Mouse (Mus musculus) midbrain, embryonic 14.5 days (tissue): ENCODE data around the gene Tmem176b. TPM values are rescaled to one million over a fixed set of nuclear protein-coding genes. Genes with fewer than 3 reads are reported as not detected.

ENCODE experiments used
- ATAC-seq: fragments of 200-750 bp; cut with Nextera tagmentation; 2 replicates; pipeline ENCODE4 v1.8.0; 2017; ENCODE audit warnings: moderate number of reproducible peaks, moderate library complexity; ENCODE audit not compliant: low FRiP score, low TSS enrichment
- DNase-seq: peaks from one replicate; pipeline ENCODE4 v3.0.0-alpha.2; 2015
- H3K27ac ChIP-seq: fragments of 300-500 bp; sonication (generic); replicated peaks from 2 replicates; pipeline ENCODE4 v1.5.1; 2014; ENCODE audit warnings: mild to moderate bottlenecking, low read depth, low read length, moderate library complexity
- H3K27me3 ChIP-seq: fragments of 300-500 bp; sonication (generic); 2 replicates; pipeline ENCODE4 v1.6.1; 2014; ENCODE audit warnings: low read length, control low read depth, mixed read lengths; ENCODE audit not compliant: control insufficient read depth, insufficient read depth
- H3K36me3 ChIP-seq: fragments of 300-500 bp; sonication (generic); 2 replicates; pipeline ENCODE4 v1.6.1; 2014; ENCODE audit warnings: low read length, control low read depth; ENCODE audit not compliant: control insufficient read depth, insufficient read depth
- H3K4me1 ChIP-seq: fragments of 300-500 bp; sonication (generic); 2 replicates; pipeline ENCODE4 v1.6.1; 2014; ENCODE audit warnings: mild to moderate bottlenecking, antibody characterized with exemption, low read length, control low read depth; ENCODE audit not compliant: control insufficient read depth, insufficient read depth
- H3K4me2 ChIP-seq: fragments of 300-500 bp; sonication (generic); 2 replicates; pipeline ENCODE4 v1.6.1; 2014; ENCODE audit warnings: mild to moderate bottlenecking, low read length, moderate library complexity
- H3K4me3 ChIP-seq: fragments of 300-500 bp; sonication (generic); replicated peaks from 2 replicates; pipeline ENCODE4 v1.5.1; 2014; ENCODE audit warnings: low read depth, low read length
- H3K9ac ChIP-seq: fragments of 300-500 bp; sonication (generic); replicated peaks from 2 replicates; pipeline ENCODE4 v1.6.1; 2014; ENCODE audit warnings: mild to moderate bottlenecking, low read length, moderate library complexity
- H3K9me3 ChIP-seq: fragments of 300-500 bp; sonication (generic); 2 replicates; pipeline ENCODE4 v1.6.1; 2016; ENCODE audit warnings: low read length, control low read depth, mixed read lengths; ENCODE audit not compliant: control insufficient read depth
- WGBS: fragments of 180-500 bp; shearing (Covaris S2); extraction: QIAGEN DNeasy Blood & Tissue Kit; methylation state at CpG from one replicate; pipeline ENCODE4 v1.1.7; 2014; 5-methylcytosine and 5-hydroxymethylcytosine counted together
- polyA plus RNA-seq: library from polyadenylated mRNA; unstranded; fragments of >200 nt; fragmentation: Nextera tagmentation; extraction: Ambion mirVana; gene quantifications from 2 replicates; pipeline ENCODE4 v1.2.1, GENCODE M21; 2014

Gene Tmem176b
- polyA plus RNA-seq, 1 experiment from 2014 or later, result 96.7 TPM

DNA sequence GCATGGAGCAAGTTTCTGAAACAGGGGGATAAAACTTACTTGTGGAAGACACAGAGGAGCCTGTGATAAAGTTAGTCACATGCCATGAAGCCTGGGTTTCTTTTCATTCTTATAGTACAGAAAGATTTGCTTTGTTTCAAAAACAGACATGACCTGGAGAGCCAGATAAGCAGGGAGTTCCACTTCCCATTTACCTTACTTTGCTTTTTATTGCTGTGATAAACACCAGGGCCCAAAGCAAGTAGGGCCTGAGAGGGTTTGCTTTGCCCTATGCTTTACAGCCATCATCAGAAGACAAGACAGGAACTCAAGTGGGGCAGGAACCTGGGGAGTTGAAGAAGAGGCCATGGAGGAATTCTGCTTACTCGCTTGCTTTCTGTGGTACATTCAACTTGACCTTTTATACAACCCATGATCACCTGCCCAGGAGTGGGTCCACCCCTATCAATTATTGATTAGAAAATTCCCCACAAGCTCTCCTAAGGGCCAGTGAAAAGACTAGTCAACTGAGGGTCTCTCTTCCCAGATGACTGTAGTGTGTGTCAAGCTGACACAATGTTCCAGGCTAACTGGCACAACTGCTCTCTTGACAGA, 24.0 kb upstream of the Tmem176b start:
- 91% methylated on average over 1 of the region's 1 CpGs for WGBS
- no peak overlapping the region for H3K4me3 ChIP-seq
- no peak overlapping the region for H3K27ac ChIP-seq
- peaks cover 7% of the 10 kb centered on the region for H3K4me1 ChIP-seq
- DNase-seq, result no peak
- H3K4me2 ChIP-seq, result no peak overlapping the region
- no peak for ATAC-seq
- no peaks in the 10 kb centered on the region for H3K27me3 ChIP-seq
- no peaks in the 10 kb centered on the region for H3K9me3 ChIP-seq
- H3K36me3 ChIP-seq, result no peaks in the 10 kb centered on the region
- no peak overlapping the region for H3K9ac ChIP-seq

DNA sequence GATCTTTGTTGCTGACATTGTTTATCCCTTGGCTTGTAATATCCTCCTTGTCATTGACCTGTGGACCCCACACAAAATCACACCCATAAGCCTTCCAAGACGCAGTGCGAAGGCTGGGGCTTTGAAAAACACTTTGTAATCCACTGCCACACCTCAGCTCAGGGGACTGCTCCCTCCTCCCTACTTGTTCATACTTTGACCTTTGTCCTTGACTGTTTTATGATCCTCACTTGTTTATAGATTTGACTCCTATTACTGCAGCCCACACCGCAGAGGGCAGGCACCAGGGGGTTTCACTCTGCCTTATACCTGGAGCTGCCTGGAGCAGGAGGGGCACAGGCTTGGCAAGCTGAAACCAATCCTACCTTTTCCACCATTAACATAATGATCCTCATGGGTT, 23.4 kb upstream of the Tmem176b start:
- Histone ChIP-seq H3K27me3 (no peaks in the 10 kb centered on the region), H3K36me3 (no peaks in the 10 kb centered on the region), H3K4me1 (peaks cover 7% of the 10 kb centered on the region), H3K4me2 (no peak overlapping the region), H3K4me3 (no peak overlapping the region), H3K27ac (no peak overlapping the region), H3K9me3 (no peaks in the 10 kb centered on the region), H3K9ac (no peak overlapping the region)
- WGBS, result 52% methylated on average over 3 of the region's 3 CpGs
- no peak for DNase-seq
- no peak for ATAC-seq

DNA sequence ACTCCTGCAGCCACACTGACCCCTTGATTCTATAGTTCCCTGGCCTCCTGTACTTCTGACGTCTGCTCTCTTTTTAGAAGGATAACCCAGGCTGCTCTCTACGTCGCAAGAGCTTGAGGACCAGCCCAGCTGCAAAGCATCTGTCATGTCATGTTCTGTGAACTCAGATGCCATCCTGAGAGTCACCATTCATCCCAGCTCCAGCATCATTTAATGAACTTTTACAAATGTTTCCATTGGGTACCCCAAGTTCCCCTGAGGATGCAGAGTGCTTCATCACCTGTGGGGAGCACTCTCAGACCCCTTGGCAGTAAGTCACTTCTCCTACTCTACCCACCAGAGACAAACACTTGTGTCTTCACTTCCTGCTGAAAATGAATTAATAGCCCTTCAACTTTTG, 22.9 kb upstream of the Tmem176b start:
- H3K36me3 ChIP-seq, result no peaks in the 10 kb centered on the region
- no peaks in the 10 kb centered on the region for H3K9me3 ChIP-seq
- H3K27ac ChIP-seq, result no peak overlapping the region
- H3K4me3 ChIP-seq, result no peak overlapping the region
- ATAC-seq (no peak), DNase-seq (no peak)
- 60% methylated on average over 3 of the region's 3 CpGs for WGBS
- H3K27me3 ChIP-seq, result no peaks in the 10 kb centered on the region
- peaks cover 7% of the 10 kb centered on the region for H3K4me1 ChIP-seq
- no peak overlapping the region for H3K4me2 ChIP-seq
- no peak overlapping the region for H3K9ac ChIP-seq

DNA sequence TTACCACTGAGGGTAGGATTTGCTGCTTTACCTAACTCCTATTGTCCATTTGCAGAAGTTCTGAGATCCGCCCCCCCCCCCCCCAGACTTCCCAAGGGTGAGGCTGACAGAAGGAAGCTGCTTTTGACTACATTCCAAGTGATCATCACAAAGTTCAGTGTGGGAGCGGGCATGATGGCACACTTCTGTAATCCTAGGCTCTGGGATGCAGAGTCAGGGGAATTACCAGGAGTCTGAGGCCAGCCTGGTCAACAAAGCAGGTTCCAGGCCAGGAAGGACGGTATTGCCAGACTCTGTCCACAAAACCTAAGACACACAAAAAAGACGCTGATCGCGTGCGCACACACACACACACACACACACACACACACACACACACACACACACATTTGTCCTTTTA, 22.2 kb upstream of the Tmem176b start:
- Histone ChIP-seq H3K4me1 (peaks cover 7% of the 10 kb centered on the region), H3K4me2 (no peak overlapping the region), H3K9me3 (no peaks in the 10 kb centered on the region), H3K9ac (no peak overlapping the region), H3K4me3 (no peak overlapping the region), H3K27me3 (no peaks in the 10 kb centered on the region), H3K36me3 (no peaks in the 10 kb centered on the region), H3K27ac (no peak overlapping the region)
- DNase-seq (no peak), ATAC-seq (no peak)
- 91% methylated on average over 7 of the region's 7 CpGs for WGBS

DNA sequence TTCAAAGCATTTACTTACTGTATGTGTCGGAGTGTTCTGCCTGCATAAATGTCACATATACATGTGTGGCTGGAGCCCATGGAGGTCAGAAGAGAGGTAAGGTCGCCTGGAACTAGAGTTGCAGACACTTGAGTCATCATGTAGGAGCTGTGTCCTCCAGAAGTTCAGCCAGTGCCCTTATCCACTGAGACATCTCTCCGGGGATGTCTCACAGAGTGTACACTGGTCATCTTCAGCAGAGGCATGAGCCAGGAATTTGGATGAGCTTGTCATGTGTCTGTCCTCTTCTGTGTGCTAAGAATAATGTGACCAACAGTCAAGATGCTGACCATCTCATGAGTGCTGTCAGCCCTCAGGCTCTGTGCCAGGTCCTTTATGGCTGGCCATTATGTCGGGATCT, 21.5 kb upstream of the Tmem176b start:
- no peak overlapping the region for H3K4me2 ChIP-seq
- H3K4me3 ChIP-seq, result no peak overlapping the region
- no peak for ATAC-seq
- no peak overlapping the region for H3K27ac ChIP-seq
- no peaks in the 10 kb centered on the region for H3K9me3 ChIP-seq
- H3K27me3 ChIP-seq, result no peaks in the 10 kb centered on the region
- H3K36me3 ChIP-seq, result no peaks in the 10 kb centered on the region
- peaks cover 7% of the 10 kb centered on the region for H3K4me1 ChIP-seq
- WGBS, result 87% methylated on average over 4 of the region's 4 CpGs
- DNase-seq, result no peak
- H3K9ac ChIP-seq, result no peak overlapping the region

DNA sequence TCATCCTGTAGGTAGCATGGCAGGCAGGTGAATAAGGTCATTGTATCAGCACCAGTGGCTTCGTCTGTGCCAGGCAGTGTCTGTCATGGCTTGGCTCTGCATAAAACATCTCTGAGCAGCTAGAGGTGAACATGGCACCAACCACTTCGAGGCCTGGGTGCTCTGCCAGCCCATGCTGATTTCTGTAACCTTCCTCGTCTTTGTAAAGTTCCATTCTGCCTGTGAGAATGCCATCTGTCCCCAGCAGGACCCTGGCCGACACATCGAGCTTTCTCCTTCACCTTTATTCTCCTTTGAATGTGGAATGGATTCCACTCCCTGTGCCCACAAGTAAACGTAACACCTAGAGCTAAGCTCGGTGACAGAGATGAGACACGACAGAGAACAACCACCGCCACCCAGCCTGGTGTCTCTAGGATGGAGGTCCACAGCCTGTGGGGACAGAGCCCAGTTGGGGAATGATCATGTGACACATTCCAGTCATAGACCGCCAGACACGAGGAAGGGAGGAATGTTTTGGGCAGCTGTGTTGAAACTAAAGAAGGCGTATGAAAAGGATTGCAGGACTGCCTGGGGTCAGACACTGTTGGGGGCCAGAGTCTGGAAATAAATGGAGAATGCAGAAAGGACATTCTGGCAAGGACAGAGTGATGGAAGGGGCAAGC, 20.5 kb upstream of the Tmem176b start:
- no peaks in the 10 kb centered on the region for H3K9me3 ChIP-seq
- no peaks in the 10 kb centered on the region for H3K36me3 ChIP-seq
- no peak overlapping the region for H3K27ac ChIP-seq
- DNase-seq (no peak), ATAC-seq (no peak)
- H3K9ac ChIP-seq, result no peak overlapping the region
- no peaks in the 10 kb centered on the region for H3K27me3 ChIP-seq
- H3K4me1 ChIP-seq, result no peaks in the 10 kb centered on the region
- WGBS, result 76% methylated on average over 12 of the region's 12 CpGs
- H3K4me3 ChIP-seq, result no peak overlapping the region
- no peak overlapping the region for H3K4me2 ChIP-seq

DNA sequence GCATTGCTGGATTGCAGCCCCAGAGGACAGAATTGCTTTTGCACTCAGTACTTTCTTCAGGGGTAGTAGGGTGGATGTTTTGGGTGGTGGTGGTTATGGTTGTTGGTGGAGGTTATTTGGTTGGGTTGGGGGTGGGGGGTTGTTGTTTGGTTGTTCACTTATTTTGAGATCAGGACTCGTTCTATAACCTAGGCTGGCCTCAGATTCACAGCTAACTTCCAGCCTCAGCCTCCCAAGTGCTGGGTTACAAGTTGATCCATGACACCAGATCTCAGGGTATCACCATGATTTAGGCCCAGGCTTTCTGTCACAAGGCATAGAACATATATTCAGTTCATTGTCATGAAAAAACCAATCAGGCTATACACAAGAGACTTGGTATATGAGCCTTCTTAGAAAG, 19.6 kb upstream of the Tmem176b start:
- ATAC-seq, result no peak
- WGBS, result 89% methylated on average over 1 of the region's 1 CpGs
- no peak for DNase-seq

DNA sequence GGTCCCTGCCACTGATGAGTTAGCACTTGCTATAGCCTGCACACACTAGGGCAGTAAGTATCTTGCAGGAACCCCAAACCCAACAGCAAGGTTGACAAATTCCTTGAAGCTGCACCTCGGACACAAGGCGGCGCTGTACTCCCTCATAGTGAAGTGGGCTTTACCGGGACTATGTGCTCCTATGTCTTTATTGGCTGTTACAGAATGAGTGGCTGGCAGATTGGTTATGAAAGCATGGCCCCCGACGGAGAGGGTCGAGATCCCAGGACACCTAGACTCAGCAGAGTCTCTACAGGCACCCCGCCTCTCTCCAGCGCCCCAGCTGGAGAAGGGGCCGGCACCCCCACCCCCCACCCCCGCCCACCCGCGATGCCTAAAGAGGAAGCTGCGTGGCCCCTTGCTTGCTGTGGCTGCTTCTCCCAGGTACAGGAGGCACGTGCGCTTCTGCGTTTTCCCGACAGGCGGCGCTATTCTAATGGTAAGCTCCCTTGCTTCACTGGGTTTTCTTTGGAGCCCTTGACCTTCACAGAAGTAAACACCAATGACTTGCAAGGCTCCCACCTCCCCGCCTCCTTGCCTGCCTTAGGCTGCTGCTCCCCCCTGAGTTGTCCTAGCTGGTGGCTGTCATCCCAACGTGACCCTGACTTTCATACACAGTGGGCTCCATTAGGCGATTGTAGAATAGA, 19.0 kb upstream of the Tmem176b start:
- no peaks in the 10 kb centered on the region for H3K27me3 ChIP-seq
- H3K9ac ChIP-seq, result no peak overlapping the region
- no peaks in the 10 kb centered on the region for H3K4me1 ChIP-seq
- H3K4me3 ChIP-seq, result no peak overlapping the region
- ATAC-seq (peak; percentile 53), DNase-seq (peak; percentile 74)
- no peaks in the 10 kb centered on the region for H3K36me3 ChIP-seq
- H3K9me3 ChIP-seq, result no peaks in the 10 kb centered on the region
- H3K27ac ChIP-seq, result no peak overlapping the region
- 15% methylated on average over 23 of the region's 23 CpGs for WGBS
- peak overlapping the region; percentile 35 for H3K4me2 ChIP-seq

More for the DNA sequence above, 19.6 kb upstream of the Tmem176b start:
- Histone ChIP-seq H3K4me3 (no peak overlapping the region), H3K27me3 (no peaks in the 10 kb centered on the region), H3K4me1 (no peaks in the 10 kb centered on the region), H3K27ac (no peak overlapping the region), H3K9me3 (no peaks in the 10 kb centered on the region), H3K36me3 (no peaks in the 10 kb centered on the region), H3K4me2 (no peak overlapping the region), H3K9ac (no peak overlapping the region)
